Mouse (Mus musculus) heart, postnatal 4 days (tissue): ENCODE measurements around the gene Tnrc6b. TPM values are rescaled to one million over a fixed set of nuclear protein-coding genes. Genes with fewer than 3 reads are reported as not detected.
A peak's percentile ranks its signal among the peaks of the same experiment; 100 is the strongest.

Source experiments
- DNase-seq: peaks from one replicate; pipeline ENCODE4 v3.0.0; 2021
- total RNA-seq, 2 experiments: library from RNA; stranded (reverse); gene quantifications; 2 replicates each; pipeline ENCODE4 v1.2.3; 2021

The Tnrc6b gene
- 10 to 100 TPM; 59.5 to 60.8 TPM for total RNA-seq

DNA sequence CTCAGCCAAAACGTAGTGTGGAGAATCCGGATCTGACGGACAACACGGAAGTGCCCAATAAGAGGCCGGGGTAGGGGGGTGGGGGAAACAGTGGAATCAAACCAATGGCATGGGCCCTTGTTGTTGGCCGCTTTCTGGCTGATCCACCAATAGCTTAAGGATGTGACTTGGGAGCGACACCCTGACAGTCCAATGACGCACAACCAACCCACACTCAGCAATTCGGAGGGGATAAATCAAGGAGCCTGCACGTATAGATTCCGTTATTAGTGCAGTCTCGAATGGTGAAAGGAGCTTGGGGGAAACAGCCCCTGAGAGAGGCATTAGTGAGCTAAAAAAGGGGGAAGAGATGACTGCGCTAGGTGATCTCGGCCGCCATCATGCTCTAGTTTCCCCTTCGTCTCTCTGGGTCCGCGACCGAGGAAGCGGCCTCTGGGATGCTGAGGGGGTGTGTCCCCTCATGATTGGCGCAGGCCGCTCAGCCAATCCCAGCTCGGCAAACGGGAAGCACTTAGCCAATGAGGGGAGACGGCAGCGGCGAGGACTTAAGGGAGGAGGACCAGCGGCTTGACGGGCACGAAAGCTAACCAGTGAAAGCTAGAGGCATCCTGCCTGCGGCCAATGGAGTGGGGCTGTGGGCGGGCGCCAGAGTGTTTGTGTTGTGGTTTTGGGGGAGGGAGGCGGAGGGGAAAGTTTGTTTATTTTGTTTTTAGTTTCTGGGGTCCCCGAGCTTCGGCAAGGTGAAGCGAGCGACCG, at the start of gene Tnrc6b:
TSS of gene Tnrc6b (plus strand) at position 706 of the 756 bp plus-strand sequence.
- DNase-seq = peak; percentile 99

- no peak for DNase-seq
These were observed 46.7 kb upstream of the Tnrc6b start for GRCm38 (mm10) chr15:80664444-80664843.

GRCm38 (mm10) chr15:80671295-80672252, 39.5 kb upstream of the Tnrc6b start, which contains the start of gene Fam83f:
Gene Fam83f, plus strand, starts transcription at chr15:80671847.
- peak; percentile 55 for DNase-seq

- no peak for DNase-seq
These were observed 38.3 kb upstream of the Tnrc6b start for GRCm38 (mm10) chr15:80672810-80673209.

DNA sequence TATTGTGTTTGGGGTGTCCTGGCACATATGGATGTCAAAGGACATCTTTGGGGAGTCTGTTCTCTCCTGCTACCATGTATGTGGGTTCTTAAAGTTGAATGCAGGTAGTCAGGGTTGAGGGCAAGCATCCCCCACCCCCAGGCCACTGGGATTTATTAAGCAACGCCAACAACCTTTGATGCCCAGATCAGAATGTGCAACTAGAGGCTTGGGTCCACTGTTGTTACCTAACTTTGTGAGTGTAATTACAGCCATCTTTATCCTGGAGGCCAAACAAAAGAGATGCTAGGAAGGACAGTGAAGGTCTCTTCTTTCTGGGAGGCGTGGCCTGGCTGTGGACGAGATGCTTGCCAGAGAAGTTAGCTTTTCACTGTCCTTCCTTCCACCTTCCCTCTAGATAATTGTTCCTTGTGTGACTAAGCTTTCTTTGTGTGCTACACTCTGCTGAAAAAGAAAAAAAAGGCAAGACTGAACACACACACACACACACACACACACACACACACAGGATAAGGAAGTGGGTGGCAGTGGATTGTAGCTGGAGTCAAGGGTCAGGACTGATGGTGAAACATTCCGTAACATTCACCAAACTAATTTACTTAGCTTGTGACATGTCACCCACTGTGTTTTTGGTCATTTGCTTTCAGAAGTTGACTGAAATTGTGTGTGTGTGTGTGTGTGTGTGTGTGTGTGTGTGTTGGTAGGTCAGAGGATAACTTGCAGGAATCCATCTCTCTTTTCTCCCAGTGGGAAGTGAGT, 37.6 kb upstream of the Tnrc6b start:
- DNase-seq = no peak

DNA sequence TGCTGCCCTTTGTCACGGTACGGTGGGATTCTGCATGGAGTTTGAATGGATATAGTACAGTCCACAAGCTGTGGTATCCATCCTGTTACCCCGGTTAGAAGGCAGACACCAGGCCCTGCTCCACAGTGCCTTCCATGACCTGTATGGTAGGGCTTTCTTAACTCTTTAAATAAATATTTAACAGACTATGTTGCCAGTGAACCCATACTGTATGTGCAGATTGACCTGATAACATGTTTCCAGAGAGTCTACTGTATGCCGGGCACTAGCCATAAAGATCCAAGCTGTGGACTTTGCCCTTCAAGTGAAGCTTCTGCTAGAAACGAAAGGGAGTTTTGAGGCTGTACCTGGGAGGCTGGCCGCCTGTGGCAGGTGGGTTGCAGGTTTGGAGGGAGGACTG, 36.4 kb upstream of the Tnrc6b start:
- DNase-seq = no peak

DNA sequence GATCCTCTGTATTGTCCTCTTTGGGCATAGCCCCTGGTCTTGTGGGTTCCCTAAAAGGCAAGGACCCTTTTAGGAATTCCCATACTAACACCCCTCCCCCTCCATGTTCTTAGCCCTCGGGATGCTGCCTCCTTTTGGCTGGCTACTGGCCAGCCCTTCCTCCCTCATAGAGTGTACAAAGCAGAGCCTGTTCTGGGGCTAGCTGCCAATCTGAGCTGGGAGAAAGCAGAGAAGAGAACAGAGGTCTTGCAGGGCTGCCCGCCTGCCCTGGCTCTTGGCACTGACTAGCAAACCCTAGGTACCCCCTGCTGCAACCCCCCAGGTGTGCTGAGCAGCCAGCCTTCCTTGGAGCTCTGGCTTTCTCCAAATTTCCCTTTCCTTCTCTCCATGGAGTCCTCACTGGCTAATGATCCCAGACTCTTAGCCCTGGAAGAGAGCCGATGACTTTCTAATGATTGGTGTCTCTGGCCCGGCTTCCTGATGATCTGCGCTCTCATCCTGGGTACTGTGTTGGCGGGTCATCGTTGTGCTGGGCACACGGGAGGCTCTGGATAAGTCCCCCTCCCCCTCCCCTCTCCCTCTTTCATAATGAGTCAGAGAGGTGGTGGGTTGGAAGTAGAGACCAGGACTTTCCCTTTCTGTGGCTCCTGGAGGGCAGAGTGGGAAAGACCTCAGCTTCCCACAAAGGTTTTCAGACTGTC, 31.4 kb upstream of the Tnrc6b start:
- DNase-seq = peak; percentile 62

DNA sequence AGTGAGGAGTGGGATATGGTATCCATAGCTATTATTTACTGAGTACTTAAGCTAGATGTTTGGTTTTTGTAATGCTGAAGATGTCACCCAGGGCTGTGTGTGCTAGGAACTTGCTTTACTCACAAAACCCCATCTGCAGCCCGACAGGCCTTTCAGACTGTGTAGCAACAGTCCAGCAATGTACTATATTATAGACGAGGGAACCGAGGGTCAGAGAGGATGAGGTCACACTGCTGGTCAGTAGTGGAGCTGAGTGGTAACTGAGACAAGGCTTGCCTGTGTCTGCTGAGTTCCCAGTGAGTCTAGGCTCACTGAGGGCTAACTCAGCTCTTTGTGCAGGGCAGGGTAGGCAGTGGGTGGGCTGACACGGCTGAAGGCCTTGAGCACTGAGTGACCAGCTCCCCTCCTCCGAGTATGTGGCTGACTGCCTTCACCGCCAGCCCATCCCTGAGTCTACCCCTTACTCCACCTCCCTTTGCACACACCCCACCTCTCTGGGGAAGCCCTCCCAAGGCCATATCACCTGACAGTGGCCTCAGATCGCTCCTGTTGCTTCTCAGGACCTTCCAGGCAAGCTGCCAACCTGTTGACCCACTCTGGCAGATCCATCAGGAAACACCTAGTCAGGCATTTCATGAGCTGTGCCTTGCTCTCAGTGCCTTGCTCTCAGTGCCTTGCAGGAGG, 30.6 kb upstream of the Tnrc6b start:
- peak; percentile 63 for DNase-seq

- no peak for DNase-seq
These were observed 29.6 kb upstream of the Tnrc6b start for GRCm38 (mm10) chr15:80681466-80681881.

DNA sequence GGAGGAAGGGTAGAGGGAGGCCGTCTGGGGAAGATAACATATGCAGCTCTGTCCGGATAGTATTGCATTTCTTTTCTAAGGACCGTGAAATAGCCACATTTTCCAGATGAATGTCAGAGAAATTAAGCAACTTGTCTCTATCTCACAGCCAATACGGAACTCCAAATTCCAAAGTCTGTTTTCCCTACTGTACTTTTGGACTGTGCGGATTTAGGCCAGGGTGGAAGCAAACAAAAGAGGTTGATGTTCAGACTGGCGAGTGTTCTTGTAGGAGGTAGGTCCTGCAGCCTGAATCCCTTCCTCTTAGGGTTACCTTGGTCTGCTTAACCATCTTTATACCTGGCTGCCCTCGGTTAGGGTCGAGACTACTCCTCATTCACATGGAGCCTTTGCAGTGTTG, 28.8 kb upstream of the Tnrc6b start:
- no peak for DNase-seq

DNA sequence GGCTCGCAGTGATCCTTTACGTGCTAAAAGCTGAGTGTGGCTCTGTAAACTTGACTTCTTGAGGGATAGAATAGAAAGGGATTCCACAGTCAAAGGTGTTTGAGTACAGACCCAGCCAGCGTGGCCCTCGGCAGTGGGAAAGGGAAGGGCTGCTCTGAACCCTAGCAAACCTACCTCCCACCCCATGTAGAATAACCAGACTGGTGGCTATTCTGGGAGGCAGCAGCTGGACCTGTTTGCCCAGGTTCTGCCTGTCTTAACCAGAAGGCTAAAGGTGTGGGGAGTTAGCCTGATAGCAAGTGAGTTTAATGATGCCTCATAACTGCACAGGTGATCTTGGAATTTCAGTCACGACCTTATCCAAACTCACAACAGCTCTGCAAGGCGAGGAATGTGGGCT, 28.0 kb upstream of the Tnrc6b start:
- DNase-seq = no peak

- DNase-seq = no peak
These were observed 27.1 kb upstream of the Tnrc6b start for GRCm38 (mm10) chr15:80683990-80684389.

DNA sequence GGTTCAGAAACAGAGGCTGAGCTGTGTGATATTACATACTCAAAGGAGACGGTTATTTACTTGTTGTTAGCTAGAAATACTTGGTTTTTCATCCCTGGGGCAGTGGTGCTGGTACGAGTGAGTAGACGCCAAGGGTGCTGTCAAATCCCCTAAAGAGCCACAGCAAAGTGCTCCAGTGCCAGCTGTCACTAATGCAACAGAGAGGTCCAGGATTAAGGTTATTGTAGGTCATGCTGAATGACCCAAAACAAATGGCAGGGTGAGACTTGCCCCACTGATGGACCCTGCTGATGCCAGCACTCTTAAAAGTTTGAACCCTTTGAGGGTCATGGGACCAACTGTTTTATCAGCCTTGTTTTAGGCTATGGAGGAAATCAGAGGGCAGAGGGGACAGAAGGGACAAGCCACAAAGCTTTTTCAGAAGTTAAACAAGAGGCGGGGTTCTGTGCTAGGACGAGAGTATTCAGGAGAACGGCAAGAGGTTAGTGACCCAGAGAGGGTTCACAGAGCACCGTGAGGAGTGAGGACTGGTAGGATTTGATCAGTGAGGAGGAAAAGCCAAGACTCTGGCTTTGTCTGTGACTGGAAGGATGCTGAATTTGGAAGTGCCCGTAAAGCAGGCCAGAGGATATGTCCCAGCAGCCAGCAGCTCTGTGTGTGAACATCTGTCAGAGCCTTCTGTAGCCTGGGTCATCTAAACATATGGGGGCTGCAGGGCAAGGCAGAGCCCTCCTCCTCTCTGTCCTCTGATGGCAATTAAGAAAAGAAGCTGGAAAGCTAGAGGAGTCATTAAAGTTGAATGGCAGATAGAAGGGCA, 26.1 kb upstream of the Tnrc6b start:
- no peak for DNase-seq

- DNase-seq = no peak
These were observed 25.6 kb upstream of the Tnrc6b start for GRCm38 (mm10) chr15:80685603-80685895.

- no peak for DNase-seq
These were observed 22.6 kb upstream of the Tnrc6b start for GRCm38 (mm10) chr15:80688536-80688935.

DNA sequence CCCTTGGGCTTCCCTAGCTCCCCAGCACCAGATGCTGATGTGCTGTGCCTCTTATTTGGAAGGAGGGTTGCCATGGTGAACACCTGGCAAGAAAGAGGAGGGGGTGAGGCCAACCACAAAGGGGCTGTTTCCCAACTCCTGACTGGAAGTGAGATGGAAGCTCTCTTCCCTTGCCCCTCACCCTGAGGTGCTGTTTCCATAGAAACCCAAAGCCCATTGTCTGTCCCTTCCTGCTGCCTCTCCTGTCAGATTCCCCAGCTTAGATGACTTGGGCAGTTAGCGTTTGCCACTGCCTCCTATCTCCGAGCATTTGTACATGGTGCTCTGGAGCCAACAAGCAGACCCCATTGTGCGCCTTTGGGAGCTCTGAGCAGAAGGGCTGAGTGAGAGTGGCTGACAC, 17.6 kb upstream of the Tnrc6b start:
- no peak for DNase-seq

DNA sequence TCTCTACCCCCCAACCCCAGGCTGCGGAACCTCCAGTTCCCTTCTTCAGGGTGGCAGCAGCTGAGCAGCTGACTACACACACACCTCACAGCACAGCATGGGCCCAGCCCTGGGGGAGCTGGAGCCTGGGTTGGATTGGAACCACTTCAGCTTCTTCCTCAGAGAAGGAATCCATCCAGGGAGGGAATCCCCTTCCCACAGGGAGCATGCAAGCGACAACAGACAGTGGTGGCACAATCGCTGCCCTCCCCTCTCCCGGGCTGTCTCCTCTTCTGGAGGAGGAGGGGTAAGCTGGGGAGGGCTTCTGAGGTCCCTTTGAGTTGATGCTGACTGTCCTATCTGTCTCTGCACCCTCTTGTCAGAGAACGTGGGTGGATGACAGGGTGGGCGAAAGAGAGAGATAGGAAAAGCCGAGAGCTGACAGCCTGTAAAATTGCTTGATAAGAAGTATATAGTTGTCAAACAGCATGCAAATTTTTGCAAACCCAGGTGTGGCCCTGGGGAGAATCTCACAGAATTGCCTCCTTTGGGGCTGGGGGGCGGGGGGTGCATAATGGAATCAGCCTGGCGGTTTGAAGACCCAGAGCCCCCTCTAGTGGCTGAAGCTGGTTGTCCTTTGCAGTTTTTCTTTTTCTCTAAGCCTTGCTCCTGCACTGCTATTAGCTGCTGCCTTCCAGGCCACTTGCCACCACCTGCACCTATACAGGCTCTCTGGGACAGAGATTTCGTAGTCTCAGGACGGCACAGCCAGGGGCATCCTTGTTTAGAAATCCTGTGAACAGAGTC, 16.8 kb upstream of the Tnrc6b start:
- peak; percentile 74 for DNase-seq

- no peak for DNase-seq
These were observed 13.5 kb upstream of the Tnrc6b start for GRCm38 (mm10) chr15:80697564-80697963.

GRCm38 (mm10) chr15:80701481-80702257, 9.4 kb upstream of the Tnrc6b start:
- no peak for DNase-seq
